Mouse (Mus musculus) kidney, embryonic 14.5 days (tissue): ENCODE data around the gene Olfr763. TPM values are rescaled to one million over a fixed set of nuclear protein-coding genes. Genes with fewer than 3 reads are reported as not detected.

Experiments
- ATAC-seq: fragments of 200-750 bp; cut with Nextera tagmentation; 2 replicates; pipeline ENCODE4 v1.8.0; 2017; ENCODE audit warnings: moderate number of reproducible peaks, mild to moderate bottlenecking, moderate TSS enrichment, moderate library complexity; ENCODE audit not compliant: low FRiP score, low TSS enrichment
- H3K27ac ChIP-seq: fragments of 300-500 bp; sonication (generic); 2 replicates; pipeline ENCODE4 v1.5.1; 2014; ENCODE audit warnings: low read depth, mild to moderate bottlenecking, low read length, moderate library complexity, mixed read lengths
- H3K27me3 ChIP-seq: fragments of 300-500 bp; sonication (generic); 2 replicates; pipeline ENCODE4 v1.6.1; 2014; ENCODE audit warnings: mild to moderate bottlenecking, low read length; ENCODE audit not compliant: control insufficient read depth, insufficient read depth
- H3K36me3 ChIP-seq: fragments of 300-500 bp; sonication (generic); 2 replicates; pipeline ENCODE4 v1.6.1; 2014; ENCODE audit warnings: low read length, mixed read lengths; ENCODE audit not compliant: control insufficient read depth, insufficient read depth
- H3K4me1 ChIP-seq: fragments of 300-500 bp; sonication (generic); 2 replicates; pipeline ENCODE4 v1.6.1; 2014; ENCODE audit warnings: low read length, mixed read lengths; ENCODE audit not compliant: control insufficient read depth, insufficient read depth
- H3K4me2 ChIP-seq: fragments of 300-500 bp; sonication (generic); replicated peaks from 2 replicates; pipeline ENCODE4 v1.6.1; 2014; ENCODE audit warnings: low read depth, mild to moderate bottlenecking, low read length
- H3K4me3 ChIP-seq: fragments of 300-500 bp; sonication (generic); 2 replicates; pipeline ENCODE4 v1.5.1; 2014; ENCODE audit warnings: mild to moderate bottlenecking, low read length
- H3K9ac ChIP-seq: fragments of 300-500 bp; sonication (generic); 2 replicates; pipeline ENCODE4 v1.6.1; 2014; ENCODE audit warnings: low read depth, mild to moderate bottlenecking, low read length, moderate library complexity
- H3K9me3 ChIP-seq: fragments of 300-500 bp; sonication (generic); 2 replicates; pipeline ENCODE4 v1.6.1; 2016; ENCODE audit warnings: low read length; ENCODE audit not compliant: control insufficient read depth
- WGBS: fragments of 180-500 bp; shearing (Covaris S2); extraction: QIAGEN DNeasy Blood & Tissue Kit; methylation state at CpG from one replicate; pipeline ENCODE4 v1.1.7; 2014; 5-methylcytosine and 5-hydroxymethylcytosine counted together
- polyA plus RNA-seq: library from polyadenylated mRNA; unstranded; fragments of >200 nt; fragmentation: Nextera tagmentation; extraction: Ambion mirVana; gene quantifications from 2 replicates; pipeline ENCODE4 v1.2.1, GENCODE M21; 2014

The Olfr763 gene
- not detected in 2 replicates for polyA plus RNA-seq

DNA sequence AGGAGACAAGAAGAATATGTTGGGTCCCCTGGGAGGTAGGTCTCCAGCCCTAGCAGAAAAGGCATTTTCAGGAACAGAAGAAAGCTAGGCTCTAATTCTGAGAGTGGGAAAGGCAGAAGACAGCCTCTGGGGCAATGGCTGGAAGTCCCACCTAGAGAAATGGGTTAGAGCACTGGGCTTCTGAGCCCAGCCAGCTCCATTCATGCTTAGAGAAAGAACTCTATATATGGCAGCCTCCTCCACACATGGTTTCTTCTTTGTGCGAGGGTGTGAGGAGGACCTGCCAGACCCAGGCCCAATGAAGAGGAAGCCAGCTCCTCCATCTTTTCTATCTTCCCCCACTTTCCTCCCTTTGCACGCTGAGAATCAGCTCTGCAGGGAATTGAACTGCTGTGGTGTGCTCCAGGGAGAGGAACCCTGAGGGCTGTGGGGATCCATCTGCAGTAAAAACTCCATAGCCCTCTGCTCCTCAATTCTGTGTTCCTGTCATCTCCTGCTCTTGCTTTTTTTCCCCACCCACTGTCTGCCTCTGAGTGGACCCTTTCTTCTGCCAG lies at the start of gene Olfr763:
Olfr763 (plus strand) TSS at position 504 of the 554 bp plus-strand sequence.
- 65% methylated on average over 2 of the region's 2 CpGs for WGBS
- no peaks in the 10 kb centered on the region for H3K27me3 ChIP-seq
- no peak within 1 kb of the TSS for H3K9ac ChIP-seq
- no peaks in the 10 kb centered on the region for H3K36me3 ChIP-seq
- H3K9me3 ChIP-seq = no peaks in the 10 kb centered on the region
- H3K4me1 ChIP-seq = no peaks in the 10 kb centered on the region
- no peak for ATAC-seq
- H3K4me2 ChIP-seq = no peak within 1 kb of the TSS
- no peak within 1 kb of the TSS for H3K27ac ChIP-seq
- H3K4me3 ChIP-seq = no peak within 1 kb of the TSS

GRCm38 (mm10) chr10:128964961-128965360 lies 45.6 kb upstream of the Olfr763 start:
- WGBS = 53% methylated on average over 2 of the region's 2 CpGs
- Histone ChIP-seq H3K9me3 (no peaks in the 10 kb centered on the region), H3K4me3 (no peak overlapping the region), H3K9ac (no peak overlapping the region), H3K27me3 (no peaks in the 10 kb centered on the region), H3K4me2 (no peak overlapping the region), H3K4me1 (no peaks in the 10 kb centered on the region), H3K36me3 (no peaks in the 10 kb centered on the region), H3K27ac (no peak overlapping the region)
- ATAC-seq = peak; percentile 43; the same call in 1 of the 2 replicates

GRCm38 (mm10) chr10:128965871-128966270 lies 44.7 kb upstream of the Olfr763 start:
- 86% methylated on average over 6 of the region's 6 CpGs for WGBS

DNA sequence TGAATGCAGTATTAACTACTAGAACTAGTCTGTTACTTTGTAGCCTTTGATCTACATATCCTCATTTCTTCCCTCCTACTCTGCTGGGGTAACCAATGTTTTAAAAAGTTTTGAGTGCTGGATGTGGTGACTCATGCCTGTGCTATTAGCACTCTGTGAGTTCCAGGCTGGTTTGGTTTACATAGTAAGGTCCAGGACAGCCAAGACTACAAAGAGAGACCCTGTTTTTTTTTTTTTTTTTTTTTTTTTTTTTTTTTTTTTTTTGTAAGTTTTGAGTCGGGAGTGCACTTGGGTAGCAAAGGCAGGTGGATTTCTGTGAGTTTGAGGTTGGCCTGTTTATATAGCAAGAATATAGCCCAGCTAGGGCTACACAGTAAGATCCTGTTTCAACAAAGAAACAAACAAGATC lies 42.2 kb upstream of the Olfr763 start:
- Histone ChIP-seq H3K27ac (no peak overlapping the region), H3K27me3 (no peaks in the 10 kb centered on the region), H3K4me3 (no peak overlapping the region), H3K4me1 (no peaks in the 10 kb centered on the region), H3K4me2 (no peak overlapping the region), H3K9me3 (no peaks in the 10 kb centered on the region), H3K36me3 (no peaks in the 10 kb centered on the region), H3K9ac (no peak overlapping the region)
- no peak for ATAC-seq
- 47% methylated on average over 1 of the region's 1 CpGs for whole genome bisulfite sequencing

More at GRCm38 (mm10) chr10:128965871-128966270, 44.7 kb upstream of the Olfr763 start:
- no peak for ATAC-seq
- Histone ChIP-seq H3K36me3 (no peaks in the 10 kb centered on the region), H3K9ac (no peak overlapping the region), H3K9me3 (no peaks in the 10 kb centered on the region), H3K4me2 (no peak overlapping the region), H3K4me1 (no peaks in the 10 kb centered on the region), H3K27me3 (no peaks in the 10 kb centered on the region), H3K4me3 (no peak overlapping the region), H3K27ac (no peak overlapping the region)

DNA sequence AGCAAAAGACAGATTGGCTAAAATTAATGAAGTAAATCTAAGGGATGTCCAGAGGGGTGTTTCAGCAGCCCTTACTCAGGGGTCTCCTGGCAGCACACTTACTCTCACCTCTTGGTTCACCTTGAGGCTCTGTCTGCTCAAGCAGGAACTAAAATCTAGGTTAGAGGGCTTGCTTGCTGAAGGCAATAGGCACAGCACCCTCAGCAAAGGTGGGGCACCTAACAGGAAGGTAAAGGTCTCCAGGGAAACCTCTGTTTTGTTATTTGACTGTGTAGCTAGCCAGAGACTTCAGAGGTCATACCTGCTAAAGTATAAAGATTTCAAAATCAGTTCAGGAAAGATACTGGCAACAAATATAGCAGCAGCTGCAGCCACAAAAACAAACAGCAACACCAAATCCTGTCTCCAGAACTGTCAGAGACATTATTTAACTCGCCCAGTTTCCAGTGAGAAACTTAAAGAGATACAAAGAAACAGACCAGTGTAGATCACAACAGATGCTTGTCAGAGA lies 39.8 kb upstream of the Olfr763 start:
- H3K27me3 ChIP-seq = no peaks in the 10 kb centered on the region
- no peaks in the 10 kb centered on the region for H3K36me3 ChIP-seq
- ATAC-seq = no peak
- H3K27ac ChIP-seq = no peak overlapping the region
- no peak overlapping the region for H3K4me2 ChIP-seq
- no peak overlapping the region for H3K9ac ChIP-seq
- 44% methylated on average over 1 of the region's 1 CpGs for WGBS
- H3K9me3 ChIP-seq = no peaks in the 10 kb centered on the region
- H3K4me3 ChIP-seq = no peak overlapping the region
- H3K4me1 ChIP-seq = no peaks in the 10 kb centered on the region

DNA sequence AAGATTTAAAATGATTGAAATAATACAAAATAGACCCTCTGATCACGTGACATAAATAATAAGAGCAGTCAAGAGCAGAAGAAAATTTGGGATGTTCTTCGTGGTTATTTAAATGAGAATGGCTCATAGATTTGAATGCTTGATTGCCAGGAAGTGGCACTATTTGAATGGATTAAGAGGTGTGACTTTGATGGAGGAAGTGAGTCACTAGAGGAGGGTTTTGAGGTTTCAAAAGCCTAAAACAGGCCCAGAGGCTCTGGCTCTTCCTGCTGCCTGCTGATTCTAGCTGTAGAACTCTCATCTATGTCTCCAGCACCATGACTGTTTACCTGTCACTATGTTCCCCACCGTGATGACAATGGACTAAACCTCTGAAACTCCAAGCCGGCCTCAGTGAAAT lies 37.8 kb upstream of the Olfr763 start:
- Histone ChIP-seq H3K36me3 (no peaks in the 10 kb centered on the region), H3K27me3 (no peaks in the 10 kb centered on the region), H3K27ac (no peak overlapping the region), H3K4me3 (no peak overlapping the region), H3K9ac (no peak overlapping the region), H3K9me3 (no peaks in the 10 kb centered on the region), H3K4me1 (no peaks in the 10 kb centered on the region), H3K4me2 (no peak overlapping the region)
- no peak for ATAC-seq
- 77% methylated on average over 4 of the region's 4 CpGs for WGBS

DNA sequence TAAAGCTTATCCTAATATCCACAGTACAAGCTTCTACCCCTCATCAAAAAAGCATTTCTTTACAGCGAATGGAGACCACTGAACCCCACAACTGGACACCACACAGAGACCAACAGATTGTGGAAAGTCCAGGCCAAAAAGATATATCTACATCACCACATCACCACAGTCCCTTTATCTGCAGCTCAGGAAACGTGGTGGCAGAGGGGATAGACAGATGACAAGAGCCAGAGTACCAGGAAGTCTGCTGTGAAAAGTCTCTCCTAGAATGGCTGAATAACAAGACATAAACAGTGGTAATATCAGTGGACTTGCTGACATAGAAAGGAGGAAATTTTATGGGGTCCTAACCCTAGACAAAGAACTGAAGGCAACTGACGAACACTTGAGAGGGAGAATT lies 34.2 kb upstream of the Olfr763 start:
- WGBS = 53% methylated on average over 3 of the region's 3 CpGs
- ATAC-seq = no peak
- H3K9me3 ChIP-seq = no peaks in the 10 kb centered on the region

GRCm38 (mm10) chr10:128977522-128978114 lies 33.0 kb upstream of the Olfr763 start:
- no peaks in the 10 kb centered on the region for H3K36me3 ChIP-seq
- no peaks in the 10 kb centered on the region for H3K9me3 ChIP-seq
- H3K27me3 ChIP-seq = no peaks in the 10 kb centered on the region
- no peak overlapping the region for H3K9ac ChIP-seq
- H3K27ac ChIP-seq = no peak overlapping the region
- peak; percentile 92 for ATAC-seq
- no peak overlapping the region for H3K4me3 ChIP-seq
- WGBS = 26% methylated on average over 9 of the region's 9 CpGs
- H3K4me1 ChIP-seq = no peaks in the 10 kb centered on the region
- no peak overlapping the region for H3K4me2 ChIP-seq

More for the DNA sequence above, 34.2 kb upstream of the Olfr763 start:
- no peak overlapping the region for H3K9ac ChIP-seq
- H3K4me3 ChIP-seq = no peak overlapping the region
- H3K27ac ChIP-seq = no peak overlapping the region
- H3K4me1 ChIP-seq = no peaks in the 10 kb centered on the region
- no peaks in the 10 kb centered on the region for H3K36me3 ChIP-seq
- H3K27me3 ChIP-seq = no peaks in the 10 kb centered on the region
- H3K4me2 ChIP-seq = no peak overlapping the region

GRCm38 (mm10) chr10:128980644-128981365 lies 29.8 kb upstream of the Olfr763 start:
- Histone ChIP-seq H3K9ac (no peak overlapping the region), H3K27ac (no peak overlapping the region), H3K4me2 (no peak overlapping the region), H3K4me1 (no peaks in the 10 kb centered on the region), H3K27me3 (no peaks in the 10 kb centered on the region), H3K9me3 (no peaks in the 10 kb centered on the region), H3K36me3 (no peaks in the 10 kb centered on the region), H3K4me3 (no peak overlapping the region)
- 77% methylated on average over 3 of the region's 3 CpGs for WGBS
- no peak for ATAC-seq
